25 mouse cellular contexts compared by ENCODE assay signal in the genomic region with DNA sequence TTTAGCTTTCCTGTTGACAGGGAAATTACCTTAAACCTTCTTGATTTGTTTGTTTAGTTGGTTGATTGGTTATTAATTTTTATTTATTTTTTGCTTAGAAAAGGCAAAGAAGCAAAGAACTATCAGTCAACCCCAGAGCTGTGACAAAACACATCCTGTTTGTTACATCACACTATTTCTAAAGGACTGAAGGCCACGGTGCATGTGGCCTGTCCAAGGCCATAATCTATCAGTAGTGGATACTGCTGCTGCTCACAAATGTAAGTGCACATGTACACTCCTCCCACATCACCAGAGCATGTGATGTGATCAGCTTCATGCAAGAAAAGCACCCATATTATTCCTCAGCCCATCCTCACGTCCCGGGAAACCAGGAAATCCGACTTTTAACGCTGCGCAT. TPM values are rescaled to one million over a fixed set of nuclear protein-coding genes. Genes with fewer than 3 reads are reported as not detected.
A peak's percentile ranks its signal among the peaks of the same experiment; 100 is the strongest.
DNase-seq lines count a peak whose midpoint lies in the region; ATAC-seq and TF ChIP-seq lines count a peak whose summit lies in the region.
"Had no signal": no experiment of that assay in that cellular context is flagged by ENCODE, and none has a peak within 500 bp of the region (broad histone marks: within the 10 kb centered on the region; RNA-seq: fewer than 3 reads in every experiment).

No protein-coding gene starts in this region.

- H3K36me3 ChIP-seq in liver, postnatal 0 days (replicated peaks; ENCODE audit: insufficient read depth, low read length): no peaks in the 10 kb centered on the region
- peaks cover 77% of the 10 kb centered on the region for H3K36me3 ChIP-seq in limb, embryonic 10.5 days
- no peaks in the 10 kb centered on the region for H3K36me3 ChIP-seq in heart, adult 2 months (ENCODE audit: control insufficient read depth, insufficient read depth, low read length)

- peak; percentile 55; the same call in 1 of the 2 replicates for ATAC-seq in liver, postnatal 0 days
- ATAC-seq: forebrain, embryonic 14.5 days; forebrain, postnatal 0 days; hindbrain, postnatal 0 days; inflammation-experienced regulatory T-cells, adult 6 months; Patski had no signal

- H3K4me3 ChIP-seq in liver, postnatal 0 days (ENCODE audit: low read depth, low read length): no peak overlapping the region
- H3K4me3 ChIP-seq in limb, embryonic 10.5 days: no peak overlapping the region
- no peak overlapping the region for H3K4me3 ChIP-seq in heart, adult 2 months
- H3K4me3 ChIP-seq: embryonic facial prominence, embryonic 12.5 days; embryonic facial prominence, embryonic 15.5 days; gastrocnemius, adult 2 months; heart, embryonic 10.5 days; heart, embryonic 13.5 days had no signal

- H3K4me1 ChIP-seq in liver, postnatal 0 days (ENCODE audit: insufficient read depth): peaks cover 14% of the 10 kb centered on the region
- H3K4me1 ChIP-seq in limb, embryonic 10.5 days: no peaks in the 10 kb centered on the region
- H3K4me1 ChIP-seq in heart, adult 2 months (ENCODE audit: control insufficient read depth, insufficient read depth, low read length): no peaks in the 10 kb centered on the region
- H3K4me1 ChIP-seq: embryonic facial prominence, embryonic 12.5 days; embryonic facial prominence, embryonic 15.5 days had no signal

- no peak overlapping the region for H3K27ac ChIP-seq in liver, postnatal 0 days (ENCODE audit: low read depth)
- H3K27ac ChIP-seq in limb, embryonic 10.5 days: peak overlapping the region; percentile 19; the same call in 1 of the 2 replicates
- no peak overlapping the region for H3K27ac ChIP-seq in heart, adult 2 months
- H3K27ac ChIP-seq: embryonic facial prominence, embryonic 12.5 days; embryonic facial prominence, embryonic 15.5 days; heart, embryonic 10.5 days; hindbrain, embryonic 14.5 days; hindbrain, postnatal 0 days had no signal

- TF ChIP-seq POLR2A in heart, adult 2 months (IDR thresholded peaks at IDR 0.05; ENCODE audit: insufficient read depth, low read depth, low read length): no peak

- no peaks in the 10 kb centered on the region for H3K79me2 ChIP-seq in heart, adult 2 months (replicated peaks; ENCODE audit: control insufficient read depth, insufficient read depth, low read length)

- DNase-seq in adrenal gland, adult 8-10 months: peak; percentile 37
- DNase-seq in adrenal gland, adult 18-20 months (ENCODE audit: low spot score in 2 of 2): no peak
- no peak for DNase-seq in liver, postnatal 0 days
- DNase-seq in liver: no peak
- no peak for DNase-seq in limb, embryonic 10.5 days (ENCODE audit: low spot score)
- DNase-seq in heart, adult 2 months: no peak
- DNase-seq: B cell, adult 2 months; cerebellum, adult 11 months; cerebellum, adult 2 months; cerebellum, adult 9-11 months; forebrain, postnatal 0 days; gastrocnemius, adult 2 months; gastrocnemius, postnatal 14 days had no signal

- no peak overlapping the region for H3K9ac ChIP-seq in liver, postnatal 0 days (replicated peaks)
- H3K9ac ChIP-seq in heart, adult 2 months (ENCODE audit: low read depth, low read length): no peak overlapping the region
- H3K9ac ChIP-seq: embryonic facial prominence, embryonic 12.5 days; embryonic facial prominence, embryonic 15.5 days; forebrain, postnatal 0 days; heart, embryonic 13.5 days; hindbrain, embryonic 14.5 days had no signal

- no peaks in the 10 kb centered on the region for H3K27me3 ChIP-seq in liver, postnatal 0 days (ENCODE audit: insufficient read depth, low read length)
- H3K27me3 ChIP-seq in limb, embryonic 10.5 days (ENCODE audit: low read depth, poor library complexity, severe bottlenecking): no peaks in the 10 kb centered on the region
- H3K27me3 ChIP-seq in heart, adult 2 months (ENCODE audit: control insufficient read depth, insufficient read depth, low read length): no peaks in the 10 kb centered on the region
- H3K27me3 ChIP-seq: CH12.LX; embryonic facial prominence, embryonic 12.5 days; embryonic facial prominence, embryonic 15.5 days; heart, embryonic 13.5 days; Patski had no signal

- 76% methylated on average over 6 of the region's 6 CpGs for WGBS in liver, postnatal 0 days (ENCODE audit: insufficient replicate concordance)
- 94% methylated on average over 6 of the region's 6 CpGs for WGBS in limb, embryonic 10.5 days
- 77% methylated on average over 6 of the region's 6 CpGs for WGBS in heart, adult 2 months

- TF ChIP-seq CTCF in liver, postnatal 0 days (IDR thresholded peaks at IDR 0.05; ENCODE audit: low read depth): no peak
- TF ChIP-seq CTCF in heart, adult 2 months (IDR thresholded peaks at IDR 0.05): no peak

- no peak overlapping the region for H3K4me2 ChIP-seq in liver, postnatal 0 days (ENCODE audit: low read depth, low read length)
- H3K4me2 ChIP-seq: embryonic facial prominence, embryonic 12.5 days; embryonic facial prominence, embryonic 15.5 days; heart, embryonic 13.5 days; hindbrain, embryonic 14.5 days had no signal

- intact Hi-C loops in heart, adult 2 months (cut with DNase I): loop anchor here (2.0 kb wide), 1 partner anchor 93 kb away; no protein-coding TSS in a partner anchor

- no peaks in the 10 kb centered on the region for H3K9me3 ChIP-seq in liver, postnatal 0 days (ENCODE audit: low read length)
- no peaks in the 10 kb centered on the region for H3K9me3 ChIP-seq in limb, embryonic 10.5 days (replicated peaks)
- H3K9me3 ChIP-seq: embryonic facial prominence, embryonic 12.5 days; embryonic facial prominence, embryonic 15.5 days; G1E; heart, embryonic 10.5 days; heart, embryonic 13.5 days had no signal

- TF ChIP-seq EP300 in liver, postnatal 0 days (IDR thresholded peaks at IDR 0.05; ENCODE audit: low read depth): no peak
- TF ChIP-seq EP300 in heart, adult 2 months (IDR thresholded peaks at IDR 0.05; ENCODE audit: insufficient read depth, low read depth, low read length): no peak

RNA-seq across cellular contexts. Expression of gene Nphp1, which starts 28.7 kb away (rescaled TPM):
- 10 to 100 TPM; 16.8 to 35.0 (median 24.4) TPM for total RNA-seq in adrenal gland, adult 8-10 months (2022)
- total RNA-seq in adrenal gland, adult 18-20 months (2021): 10 to 100 TPM; 18.3 to 19.4 TPM
- polyA plus RNA-seq in liver, postnatal 0 days (2015; fragmentation: Nextera tagmentation; extraction: Ambion mirVana): 3.9 and 4.4 TPM in 2 replicates
- polyA plus RNA-seq in limb, embryonic 10.5 days (2016; fragmentation: Nextera tagmentation; extraction: Ambion mirVana): 36.4 and 43.6 TPM in 2 replicates
- total RNA-seq in heart, adult 2 months (2021): 1 to 10 TPM; 7.7 to 9.1 TPM
- polyA plus RNA-seq in heart, adult 2 months (2012; rRNA removed): 7.0 and 13.3 TPM in 2 replicates

RNA-seq across cellular contexts. Expression of gene Mall, which starts 30.3 kb away (rescaled TPM):
- under 1 TPM; 0.66 to 0.90 (median 0.89) TPM for total RNA-seq in adrenal gland, adult 8-10 months (2022)
- 1 to 10 TPM; 1.2 to 5.9 TPM for total RNA-seq in adrenal gland, adult 18-20 months (2021)
- 0.05 and 0.08 TPM in 2 replicates for polyA plus RNA-seq in liver, postnatal 0 days (2015; fragmentation: Nextera tagmentation; extraction: Ambion mirVana)
- polyA plus RNA-seq in limb, embryonic 10.5 days (2016; fragmentation: Nextera tagmentation; extraction: Ambion mirVana): 1.3 and 1.8 TPM in 2 replicates
- total RNA-seq in heart, adult 2 months (2021): 1 to 10 TPM; 5.9 to 7.1 TPM
- 11.4 and 13.5 TPM in 2 replicates for polyA plus RNA-seq in heart, adult 2 months (2012; rRNA removed)
- total RNA-seq: CH12.LX; common myeloid progenitor, adult 5-6 weeks; G1E had no signal
- polyA plus RNA-seq: G1E; inflammation-experienced regulatory T-cells, adult 6 months had no signal

RNA-seq across cellular contexts. Expression of gene Mtln, which starts 32.3 kb away (rescaled TPM):
- total RNA-seq in adrenal gland, adult 8-10 months (2022): 100 to 1,000 TPM in 1 of 4 experiments, 10 to 100 TPM in 3; 59.5 to 127 (median 77.8) TPM
- 100 to 1,000 TPM in 1 of 2 experiments, 10 to 100 TPM in 1; 75.4 to 115 TPM for total RNA-seq in adrenal gland, adult 18-20 months (2021)
- 22.8 and 25.7 TPM in 2 replicates for polyA plus RNA-seq in liver, postnatal 0 days (2015; fragmentation: Nextera tagmentation; extraction: Ambion mirVana)
- 19.0 and 19.9 TPM in 2 replicates for polyA plus RNA-seq in limb, embryonic 10.5 days (2016; fragmentation: Nextera tagmentation; extraction: Ambion mirVana)
- 10 to 100 TPM; 49.6 to 56.7 TPM for total RNA-seq in heart, adult 2 months (2021)
- polyA plus RNA-seq in heart, adult 2 months (2012; rRNA removed): 54.0 and 56.1 TPM in 2 replicates
